Mouse (Mus musculus) neural tube, embryonic 10.5 days (tissue): ENCODE results near the gene Gmip.

Experiments
- DNase-seq: peaks from one replicate; pipeline ENCODE4 v3.0.0-alpha.2; 2017; ENCODE audit warnings: low spot score; ENCODE audit errors: extremely low spot score

The Gmip gene

DNA sequence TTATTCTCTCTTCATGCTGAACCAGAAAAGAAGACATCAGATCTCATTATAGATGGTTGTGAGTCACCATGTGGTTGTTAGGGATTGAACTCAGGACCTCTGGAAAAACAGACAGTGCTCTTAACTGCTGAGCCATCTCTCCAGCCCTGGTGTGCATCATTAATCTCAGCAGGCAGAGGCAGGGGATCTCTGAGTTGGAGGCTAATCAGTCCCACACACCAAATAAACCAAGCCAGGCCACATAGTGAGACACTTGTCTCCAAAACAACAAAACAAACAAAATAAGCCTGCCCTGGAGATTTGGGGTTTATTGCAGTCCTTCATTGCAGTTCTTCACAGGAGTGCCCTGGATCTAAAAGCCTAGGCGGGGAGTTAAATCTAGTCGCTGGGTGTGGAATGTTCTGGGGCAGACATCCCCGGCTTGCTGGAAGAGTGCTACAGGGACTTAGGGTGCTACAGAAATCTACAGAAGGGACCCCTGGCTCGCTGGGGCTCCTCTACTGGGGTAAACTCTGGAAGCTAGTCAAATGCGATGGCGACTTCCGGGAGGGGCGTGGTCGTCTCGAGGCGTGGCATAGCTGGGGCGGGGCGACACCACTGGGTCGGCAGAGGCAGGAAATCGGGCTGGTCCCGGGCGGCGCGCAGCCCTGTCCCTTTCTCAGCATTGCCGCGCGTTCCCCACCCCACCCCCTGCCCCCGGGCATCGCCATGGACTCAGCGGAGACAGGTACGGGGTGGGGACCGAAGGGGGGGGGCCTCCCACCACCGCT is at the start of gene Gmip:
Gene Gmip (plus strand): TSS at position 586 of the 770 bp plus-strand sequence.
- DNase-seq, result peak; percentile 77

GRCm38 (mm10) chr8:69761814-69762445 is 46.5 kb upstream of the Gmip start:
- no peak for DNase-seq

DNA sequence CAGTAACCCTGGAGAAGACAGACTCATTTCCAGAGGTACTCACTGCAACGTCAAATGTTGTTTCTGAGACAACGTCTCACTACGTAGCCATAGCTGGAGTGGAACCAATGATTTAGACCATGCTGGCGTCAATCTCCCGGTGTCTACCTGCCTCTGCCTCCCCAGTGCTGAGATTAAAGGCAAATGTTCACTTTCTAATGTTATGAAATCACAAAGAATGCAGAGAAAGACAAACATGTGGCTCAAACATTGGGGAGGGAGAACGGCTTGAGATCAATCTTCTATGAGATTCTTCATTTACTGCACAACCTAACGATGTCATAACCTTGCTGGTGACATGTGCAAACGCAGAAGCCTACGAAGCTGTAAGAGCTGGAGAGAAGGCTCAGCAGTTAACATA is 37.3 kb upstream of the Gmip start:
- DNase-seq, result no peak

GRCm38 (mm10) chr8:69772106-69772505 is 36.4 kb upstream of the Gmip start:
- DNase-seq, result no peak

DNA sequence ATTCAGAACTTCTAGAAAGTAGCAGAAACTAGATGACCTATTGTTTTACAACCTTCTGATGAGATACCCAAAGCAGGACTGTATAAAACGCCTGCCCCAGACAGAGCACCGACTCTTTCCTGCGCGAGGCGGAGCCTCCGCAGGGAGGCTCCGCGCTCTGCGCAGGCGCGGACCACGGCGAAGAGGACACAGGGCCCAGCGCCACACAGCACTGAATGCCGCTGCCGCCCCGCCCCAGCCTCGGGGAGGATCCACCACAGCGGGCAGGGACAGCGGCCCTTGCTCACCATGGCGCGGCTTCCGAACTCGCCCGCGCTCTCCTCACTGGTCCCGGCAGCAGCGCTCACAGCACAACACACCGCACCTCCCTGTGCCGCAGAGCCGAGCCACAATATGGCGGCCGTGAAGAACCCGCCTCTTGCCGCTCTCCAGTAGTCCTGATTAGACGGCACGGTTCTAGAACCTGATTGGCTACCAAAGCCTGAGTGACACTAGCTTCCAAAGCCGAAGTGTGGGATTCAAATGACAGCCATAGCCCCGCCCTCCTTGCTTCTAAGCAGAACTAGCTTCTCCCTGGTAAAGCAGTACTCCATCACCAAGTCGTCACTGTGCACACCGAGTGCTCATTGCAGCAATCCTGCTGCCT is 33.9 kb upstream of the Gmip start, which contains the start of gene Gm20422:
Gene Gm20422 (minus strand): TSS at position 384 of the 646 bp plus-strand sequence.
- peak; percentile 91 for DNase-seq

DNA sequence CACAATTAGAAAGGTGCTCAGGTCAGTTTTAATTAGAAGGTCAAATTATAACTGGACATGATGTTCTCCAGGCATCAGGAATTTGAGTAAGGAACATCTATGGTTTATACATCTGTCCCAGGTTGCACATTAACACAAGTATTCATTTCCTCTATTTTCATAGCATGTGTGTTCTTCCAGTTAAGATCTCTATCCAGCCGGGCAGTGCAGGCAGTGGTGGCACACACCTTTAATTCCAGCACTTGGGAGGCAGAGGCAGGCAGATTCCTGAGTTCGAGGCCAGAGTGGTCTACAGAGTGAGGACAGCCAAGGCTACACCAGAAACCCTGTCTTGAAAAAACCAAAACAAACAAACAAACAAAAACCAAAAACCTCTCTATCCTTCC is 33.3 kb upstream of the Gmip start:
- no peak for DNase-seq

DNA sequence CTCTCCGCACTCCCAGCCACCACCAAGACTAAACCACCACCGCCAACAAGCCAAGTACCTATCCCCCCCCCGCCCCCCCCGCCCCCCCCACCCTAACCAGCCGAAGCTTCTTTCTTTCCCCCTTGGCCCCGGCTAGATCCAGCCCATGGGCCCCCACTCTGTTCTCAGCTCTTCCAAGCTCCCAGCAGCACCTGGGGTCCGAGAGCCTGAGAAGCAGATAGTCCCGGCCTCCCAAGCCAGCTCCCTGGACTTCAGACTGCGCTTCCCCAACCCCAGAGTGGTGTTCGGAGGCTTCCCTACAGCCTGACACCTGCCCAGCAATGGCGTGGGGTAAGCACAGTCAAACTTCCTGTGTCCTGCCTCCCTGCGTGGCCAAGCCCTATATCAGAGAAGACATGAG is 31.4 kb upstream of the Gmip start:
- no peak for DNase-seq

GRCm38 (mm10) chr8:69789105-69789504 is 19.4 kb upstream of the Gmip start:
- no peak for DNase-seq

DNA sequence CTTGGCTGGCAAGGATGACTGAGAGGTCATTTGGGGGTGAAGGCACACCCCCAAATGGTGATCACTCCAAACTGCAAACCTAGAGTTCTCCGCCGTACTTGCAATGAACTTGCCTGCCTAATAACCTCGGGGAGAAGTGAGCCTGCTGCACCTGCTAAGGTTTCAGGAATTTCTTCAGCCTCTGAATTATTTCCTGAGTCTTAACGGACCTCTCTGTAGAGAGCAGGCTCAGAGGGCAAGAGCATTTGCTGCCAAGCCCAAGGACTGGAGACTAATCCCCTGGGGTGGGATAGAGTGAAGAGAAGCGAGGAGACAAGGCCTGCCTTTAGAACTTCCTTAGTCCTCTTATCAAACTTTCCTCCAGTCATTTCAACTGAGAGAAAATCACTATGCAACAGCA is 18.7 kb upstream of the Gmip start:
- DNase-seq, result no peak

DNA sequence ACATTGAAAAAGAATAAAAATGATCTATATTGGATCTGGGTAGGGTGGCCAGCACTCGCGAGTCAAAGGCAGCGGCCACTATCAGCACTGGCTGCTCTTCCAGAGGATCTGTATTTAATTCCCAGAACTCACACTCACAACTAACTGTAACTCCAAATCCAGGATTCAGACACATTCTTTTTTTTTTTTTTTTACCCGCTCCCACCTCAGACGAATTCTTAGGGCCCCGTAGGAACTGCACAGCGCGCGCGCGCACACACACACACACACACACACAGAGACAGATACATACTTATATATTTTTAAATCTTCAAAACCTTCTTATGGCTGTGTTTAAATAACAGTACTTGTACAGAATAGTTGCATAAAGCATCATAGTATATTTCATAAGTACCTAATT is 18.1 kb upstream of the Gmip start:
- no peak for DNase-seq

DNA sequence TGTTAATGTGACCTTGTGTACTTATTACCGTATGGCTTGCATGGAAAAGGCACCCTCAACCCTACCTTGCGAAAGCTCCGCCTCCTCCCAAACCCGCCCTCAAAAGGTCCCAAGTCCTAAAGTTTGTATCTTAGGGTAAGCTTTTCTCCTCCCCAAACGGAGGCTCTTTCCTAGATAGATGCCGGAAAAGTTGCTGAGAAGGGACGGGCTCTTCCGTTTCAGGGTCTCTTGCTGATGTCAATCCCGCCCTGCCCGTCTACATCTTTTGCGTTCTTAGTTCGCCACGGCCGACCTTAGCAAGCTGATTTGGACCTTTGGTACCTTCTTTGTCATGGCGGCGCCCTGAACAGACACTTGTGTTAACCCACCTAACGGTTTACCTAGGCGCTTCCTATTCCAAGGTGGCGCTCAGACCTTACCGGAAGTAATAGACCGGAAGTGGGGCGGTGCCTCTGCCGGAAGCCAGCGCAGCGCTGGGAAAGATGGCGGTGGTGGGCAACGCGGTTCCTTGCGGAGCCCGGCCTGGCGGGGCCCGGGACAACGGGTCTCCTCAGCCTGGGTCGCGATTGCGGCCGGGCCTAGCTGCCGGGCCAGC is 17.6 kb upstream of the Gmip start, which contains the start of the genes Atp13a1 and Zfp866:
Gene Atp13a1 (plus strand): TSS at position 391 of the 595 bp plus-strand sequence.
Gene Zfp866 (minus strand): TSS at position 406 of the 595 bp plus-strand sequence.
- peak; percentile 92 for DNase-seq

DNA sequence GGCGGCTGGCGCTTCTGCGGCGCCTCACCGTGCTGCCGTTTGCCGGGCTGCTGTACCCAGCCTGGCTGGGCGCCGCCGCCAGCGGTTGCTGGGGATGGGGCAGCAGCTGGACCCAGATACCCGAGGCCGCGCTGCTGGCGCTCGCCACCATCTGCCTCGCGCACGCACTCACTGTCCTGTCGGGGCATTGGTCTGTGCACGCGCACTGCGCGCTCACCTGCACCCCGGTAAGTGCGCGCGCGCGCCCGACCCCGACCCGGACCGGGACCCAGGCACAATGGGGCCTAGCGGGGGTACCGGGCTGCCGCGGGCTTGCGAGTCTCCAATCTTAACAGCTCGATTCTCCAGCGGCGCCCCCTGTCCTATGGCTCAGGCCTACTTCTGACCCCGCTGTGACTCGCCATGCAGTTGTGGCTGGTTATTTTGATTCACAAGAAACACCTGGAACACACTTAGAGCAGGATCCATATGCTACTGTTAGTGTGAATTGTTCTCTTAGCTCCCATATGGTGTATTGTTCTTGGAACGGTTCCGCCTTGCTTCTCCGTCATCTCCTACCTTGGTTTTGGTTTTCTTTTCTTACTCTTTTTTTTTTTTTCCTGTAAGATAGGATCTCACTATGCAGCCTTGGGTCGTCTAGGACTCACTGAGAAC is 16.9 kb upstream of the Gmip start:
- DNase-seq, result peak; percentile 59

DNA sequence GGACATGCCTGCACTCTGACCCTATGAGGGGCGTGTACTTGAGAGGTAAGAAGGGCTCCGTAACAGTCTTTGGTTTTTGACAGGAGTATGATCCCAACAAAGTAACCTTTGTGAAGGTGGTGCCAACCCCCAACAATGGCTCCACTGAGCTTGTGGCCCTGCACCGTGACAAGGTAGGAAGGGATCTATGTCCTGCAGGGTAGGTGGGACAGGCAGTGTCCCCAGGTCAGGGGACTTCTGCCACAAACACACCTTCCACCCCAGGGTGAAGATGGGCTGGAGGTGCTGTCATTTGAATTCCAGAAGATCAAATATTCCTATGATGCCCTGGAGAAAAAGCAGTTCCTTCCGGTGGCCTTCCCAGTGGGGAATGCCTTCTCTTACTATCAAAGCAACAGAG is 14.8 kb upstream of the Gmip start:
- DNase-seq, result no peak

DNA sequence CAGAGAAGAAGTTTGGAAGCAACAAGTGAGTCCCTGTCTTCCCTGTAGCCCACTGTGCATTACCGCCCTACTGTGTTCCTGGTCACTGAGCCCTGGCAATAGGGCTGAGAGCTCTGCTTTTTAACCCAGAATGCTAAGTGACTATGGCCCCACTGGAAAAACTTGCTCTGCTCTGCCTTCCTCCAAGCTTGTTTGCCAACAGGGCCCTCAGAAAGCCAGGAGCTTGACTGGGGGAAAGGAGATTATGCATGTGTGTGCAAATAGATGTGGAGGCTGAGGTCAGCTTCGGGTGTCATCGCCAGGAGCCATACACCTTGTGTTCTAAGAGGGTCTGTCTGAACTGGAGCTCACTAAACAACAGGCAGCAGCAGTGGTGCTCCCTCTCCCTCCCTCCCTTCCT is 14.4 kb upstream of the Gmip start:
- DNase-seq, result no peak

DNA sequence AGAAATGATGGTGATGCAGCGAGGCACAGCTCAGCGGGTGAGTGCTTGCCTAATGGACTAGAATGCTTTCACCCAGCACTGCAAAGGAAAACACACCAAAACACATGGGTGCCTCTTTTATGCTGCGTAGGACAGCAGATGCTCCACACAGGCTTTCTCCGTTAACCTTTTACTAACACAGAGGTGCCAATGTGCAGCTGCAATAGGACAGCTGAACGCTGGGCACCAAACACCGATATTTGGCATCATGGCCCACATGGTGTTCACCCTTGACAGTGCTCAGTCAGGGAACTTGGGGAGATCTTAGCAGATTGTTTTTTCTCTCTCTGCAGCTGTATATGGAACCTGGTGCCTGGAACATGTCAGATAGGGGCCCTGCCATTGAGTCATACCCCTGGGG is 13.6 kb upstream of the Gmip start:
- DNase-seq, result no peak

DNA sequence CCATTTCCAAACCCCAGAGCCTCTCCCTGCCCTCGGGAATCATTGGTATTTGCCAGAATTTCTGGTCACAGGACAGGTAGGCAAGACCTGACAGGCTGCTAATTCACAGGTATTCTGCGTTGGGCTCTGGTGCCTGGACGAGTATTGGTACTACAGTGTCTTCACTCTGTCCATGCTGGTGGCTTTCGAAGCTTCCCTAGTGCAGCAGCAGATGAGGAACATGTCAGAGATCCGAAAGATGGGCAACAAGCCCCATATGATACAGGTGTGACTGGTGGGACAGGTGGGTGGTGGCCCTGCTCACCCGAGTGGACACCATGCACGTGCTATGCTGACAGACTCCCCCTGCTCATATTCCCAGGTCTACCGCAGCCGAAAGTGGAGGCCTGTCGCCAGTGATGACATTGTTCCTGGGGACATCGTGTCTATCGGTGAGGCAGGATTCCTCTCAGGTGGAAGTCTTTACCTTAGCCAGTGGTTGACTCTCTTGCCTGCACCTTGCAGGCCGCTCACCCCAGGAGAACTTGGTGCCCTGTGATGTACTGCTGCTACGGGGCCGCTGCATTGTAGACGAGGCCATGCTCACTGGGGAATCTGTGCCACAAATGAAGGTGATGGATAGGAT is 11.6 kb upstream of the Gmip start:
- no peak for DNase-seq

DNA sequence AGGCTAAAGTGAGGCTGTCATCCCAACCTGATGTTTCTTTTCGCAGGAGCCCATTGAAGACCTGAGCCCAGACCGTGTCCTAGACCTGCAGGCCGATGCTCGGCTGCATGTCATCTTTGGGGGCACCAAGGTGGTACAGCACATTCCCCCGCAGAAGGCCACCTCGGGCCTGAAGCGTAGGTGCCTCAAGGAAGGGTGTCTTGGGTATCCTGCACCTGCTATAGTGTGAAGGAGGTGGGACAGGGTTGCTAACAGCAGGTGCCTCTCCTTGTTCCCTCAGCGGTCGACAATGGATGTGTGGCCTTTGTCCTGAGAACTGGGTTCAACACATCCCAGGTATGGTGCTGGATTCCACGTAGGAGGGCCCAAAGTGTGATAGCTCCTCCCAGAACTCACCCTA is 10.8 kb upstream of the Gmip start:
- no peak for DNase-seq

GRCm38 (mm10) chr8:69799261-69799660 is 9.2 kb upstream of the Gmip start:
- DNase-seq, result no peak

GRCm38 (mm10) chr8:69799946-69800345 is 8.5 kb upstream of the Gmip start:
- no peak for DNase-seq

DNA sequence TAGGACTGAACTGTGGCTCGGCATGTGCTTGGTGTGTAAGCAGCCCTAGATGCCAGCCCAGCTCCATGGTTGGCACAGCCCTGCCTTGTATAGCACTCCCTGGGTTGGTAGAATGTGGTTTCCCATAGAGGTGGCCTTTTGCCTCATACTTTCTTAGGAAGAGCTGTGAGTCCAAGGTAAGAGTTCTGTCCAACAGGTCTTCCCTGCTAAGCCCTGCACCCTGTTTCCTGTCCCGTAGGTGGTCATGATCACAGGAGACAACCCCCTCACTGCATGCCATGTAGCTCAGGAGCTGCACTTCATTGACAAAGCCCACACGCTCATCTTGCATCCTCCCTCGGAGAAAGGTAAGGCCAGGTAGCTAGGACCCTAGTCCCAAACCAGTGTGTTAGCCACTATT is 6.7 kb upstream of the Gmip start:
- DNase-seq, result no peak

DNA sequence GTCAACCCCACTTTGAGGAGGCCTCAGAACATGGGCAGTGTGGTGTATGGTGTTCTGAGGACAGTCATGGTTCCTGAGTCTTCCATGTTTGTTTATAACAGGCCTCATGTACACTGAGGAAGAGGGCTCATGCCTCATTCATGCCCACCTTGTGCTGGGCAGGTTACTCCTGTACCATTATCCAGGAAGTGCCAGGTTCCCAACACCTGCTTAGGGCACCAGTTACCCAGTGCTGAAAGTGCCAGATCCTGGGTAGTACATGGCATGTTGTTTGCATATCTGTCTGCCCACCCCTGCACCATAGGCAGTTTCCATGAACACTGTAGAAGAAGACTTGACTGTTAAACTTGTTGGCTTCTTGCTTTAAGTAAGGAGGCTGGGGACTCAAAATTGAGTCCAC is 6.3 kb upstream of the Gmip start:
- DNase-seq, result no peak
